ENCODE assay signal across 8 mouse cellular contexts in the genomic region with DNA sequence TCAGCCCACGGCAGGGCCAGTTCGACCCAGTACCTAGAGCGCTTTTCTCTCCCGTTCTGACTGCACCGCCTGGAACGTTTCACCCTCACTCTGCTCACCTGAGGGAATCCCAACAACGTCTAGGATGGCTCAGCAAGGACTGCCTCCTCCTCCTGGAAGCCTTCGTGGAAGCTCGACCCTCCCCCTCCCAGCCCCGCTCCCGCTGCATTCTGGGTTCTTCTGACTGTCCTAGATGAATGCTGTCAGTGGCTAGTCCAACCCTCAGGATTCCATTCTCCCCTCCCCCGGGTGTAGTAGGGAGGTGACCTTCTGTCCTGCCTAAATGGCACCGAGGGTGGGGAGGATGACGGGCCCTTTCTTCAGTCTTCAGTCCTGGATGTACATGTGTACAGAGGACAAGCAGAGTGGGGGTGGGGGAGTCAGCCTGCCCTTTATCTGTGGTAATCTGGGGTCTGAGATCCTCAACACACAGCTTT. TPM values are rescaled to one million over a fixed set of nuclear protein-coding genes. Genes with fewer than 3 reads are reported as not detected.
DNase-seq lines count a peak whose midpoint lies in the region; ATAC-seq and TF ChIP-seq lines count a peak whose summit lies in the region.

A gene (minus strand): TSS at position 123 of the 476 bp plus-strand sequence.

- H3K4me2 ChIP-seq in limb, embryonic 15.5 days: peak within 1 kb of the TSS; percentile 98
- peak within 1 kb of the TSS; percentile 94 for H3K4me2 ChIP-seq in neural tube, embryonic 15.5 days

- ATAC-seq in limb, embryonic 15.5 days (ENCODE audit: insufficient number of reproducible peaks, low FRiP score, low TSS enrichment, low read depth): no peak
- ATAC-seq in neural tube, embryonic 15.5 days (ENCODE audit: low FRiP score): no peak

- H3K27ac ChIP-seq in cerebellum, adult 2 months (ENCODE audit: insufficient read depth, low read length): peak within 1 kb of the TSS; percentile 88
- peak within 1 kb of the TSS; percentile 89 for H3K27ac ChIP-seq in limb, embryonic 15.5 days
- peak within 1 kb of the TSS; percentile 33 for H3K27ac ChIP-seq in neural tube, embryonic 15.5 days (replicated peaks)

- TF ChIP-seq POLR2A in cerebellum, adult 2 months (IDR thresholded peaks at IDR 0.05; ENCODE audit: borderline replicate concordance, insufficient read depth, low read length): no peak

- H3K9me3 ChIP-seq in limb, embryonic 15.5 days: no peaks in the 10 kb centered on the region
- no peaks in the 10 kb centered on the region for H3K9me3 ChIP-seq in neural tube, embryonic 15.5 days (replicated peaks)

- H3K9ac ChIP-seq in limb, embryonic 15.5 days: peak within 1 kb of the TSS; percentile 65
- H3K9ac ChIP-seq in neural tube, embryonic 15.5 days (replicated peaks): peak within 1 kb of the TSS; percentile 62

- intact Hi-C loops in heart, postnatal 36 days (cut with DNase I): loop anchor here (2.0 kb wide), 1 partner anchor 16 kb away; no protein-coding TSS in a partner anchor

- H3K27me3 ChIP-seq in cerebellum, adult 2 months (ENCODE audit: control insufficient read depth, insufficient read depth, low read length): no peaks in the 10 kb centered on the region
- no peaks in the 10 kb centered on the region for H3K27me3 ChIP-seq in limb, embryonic 15.5 days
- peaks cover 9% of the 10 kb centered on the region for H3K27me3 ChIP-seq in neural tube, embryonic 15.5 days (replicated peaks)

- WGBS in cerebellum, adult 2 months: 46% methylated on average over 14 of the region's 14 CpGs
- WGBS in limb, embryonic 15.5 days: 18% methylated on average over 14 of the region's 14 CpGs
- 10% methylated on average over 14 of the region's 14 CpGs for WGBS in neural tube, embryonic 15.5 days

- peak in 1 of 2 experiments; percentile 43 for DNase-seq in cerebellum, adult 2 months
- DNase-seq in cerebellum, postnatal 14 days: no peak
- peak; percentile 60 for DNase-seq in CD4-positive, CD25-positive, alpha-beta regulatory T cell, adult 2 months (ENCODE audit: low read depth, low spot score)
- DNase-seq in embryo, embryonic 10 days (ENCODE audit: low spot score): peak; percentile 66
- no peak for DNase-seq in heart, postnatal 36 days
- no peak for DNase-seq in adipocyte (ENCODE audit: low spot score)

- TF ChIP-seq CTCF in cerebellum, adult 2 months (IDR thresholded peaks at IDR 0.05; ENCODE audit: borderline replicate concordance, insufficient read depth, low read depth, low read length): no peak

- H3K36me3 ChIP-seq in limb, embryonic 15.5 days: no peaks in the 10 kb centered on the region
- H3K36me3 ChIP-seq in neural tube, embryonic 15.5 days: no peaks in the 10 kb centered on the region

- peak within 1 kb of the TSS; percentile 74 for H3K4me3 ChIP-seq in cerebellum, adult 2 months (replicated peaks; ENCODE audit: insufficient read depth, low read depth, low read length)
- peak within 1 kb of the TSS; percentile 75 for H3K4me3 ChIP-seq in limb, embryonic 15.5 days
- peak within 1 kb of the TSS; percentile 64 for H3K4me3 ChIP-seq in neural tube, embryonic 15.5 days (replicated peaks)

- peaks cover 29% of the 10 kb centered on the region for H3K4me1 ChIP-seq in cerebellum, adult 2 months (ENCODE audit: control insufficient read depth, insufficient read depth, low read length)
- peaks cover 48% of the 10 kb centered on the region for H3K4me1 ChIP-seq in limb, embryonic 15.5 days
- peaks cover 38% of the 10 kb centered on the region for H3K4me1 ChIP-seq in neural tube, embryonic 15.5 days

RNA-seq across cellular contexts. Expression of the gene that starts here (rescaled TPM):
- 11.1 and 12.6 TPM in 2 replicates for polyA plus RNA-seq in cerebellum, adult 2 months (2012; rRNA removed)
- 10 to 100 TPM; 11.1 to 29.3 TPM for total RNA-seq in heart, postnatal 36 days (2021)
- polyA plus RNA-seq in limb, embryonic 15.5 days (2015; fragmentation: Nextera tagmentation; extraction: Ambion mirVana): 8.3 and 9.1 TPM in 2 replicates
- 1.4 and 3.4 TPM in 2 replicates for polyA plus RNA-seq in neural tube, embryonic 15.5 days (2015; fragmentation: Nextera tagmentation; extraction: Ambion mirVana)

Comparison
In these comparisons a context has a peak if more than half of its experiments do, and no peak if none do; other contexts are left out.
1. DNase-seq: peak in CD4-positive, CD25-positive, alpha-beta regulatory T cell, adult 2 months (single experiment) and embryo, embryonic 10 days (single experiment); none in cerebellum, postnatal 14 days (0 of 2), heart, postnatal 36 days (0 of 2) and adipocyte (single experiment).
2. H3K27ac ChIP-seq: peak in every context shown above with its lines; median percentile 89 in limb, embryonic 15.5 days; 88 in cerebellum, adult 2 months; 33 in neural tube, embryonic 15.5 days.
3. Peak in every context shown above with its lines, with median percentiles within 50 percentile points of each other: H3K4me3 ChIP-seq.